Mouse (Mus musculus): Measurements from ENCODE around the gene Gclm. TPM values are rescaled to one million over a fixed set of nuclear protein-coding genes. Genes with fewer than 3 reads are reported as not detected.
A peak's percentile ranks its signal among the peaks of the same experiment; 100 is the strongest.
"Not testable (repeated sequence)": the region's sequence is repeated elsewhere in the genome, so short reads cannot be mapped to it uniquely, and the experiment has no call there.

Gclm gene
- total RNA-seq, 2 experiments from 2014 or later: 47.0 to 51.4 TPM

DNA sequence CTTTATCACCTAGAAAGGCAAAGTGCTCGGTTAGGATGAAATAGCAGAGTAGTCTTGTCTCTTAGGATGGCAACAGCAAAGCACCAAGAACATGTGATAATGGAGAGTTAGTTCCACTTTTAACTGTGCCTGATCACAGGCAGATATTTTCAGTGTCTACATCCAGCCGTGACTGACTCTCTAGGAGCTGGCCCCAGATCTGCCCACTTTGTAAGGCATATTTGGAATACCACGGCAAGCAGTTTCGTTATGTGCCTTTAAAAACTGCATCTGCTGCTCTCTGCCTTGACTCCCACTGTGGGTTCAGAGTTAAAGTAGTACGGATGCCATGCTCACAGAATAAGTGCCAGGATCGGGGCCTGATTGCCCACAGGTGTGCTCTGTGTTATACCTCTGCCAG is 18.4 kb upstream of the Gclm start:
- intact Hi-C loops (cut with DNase I); DNase-seq (ENCODE audit: low spot score): not testable (repeated sequence)

DNA sequence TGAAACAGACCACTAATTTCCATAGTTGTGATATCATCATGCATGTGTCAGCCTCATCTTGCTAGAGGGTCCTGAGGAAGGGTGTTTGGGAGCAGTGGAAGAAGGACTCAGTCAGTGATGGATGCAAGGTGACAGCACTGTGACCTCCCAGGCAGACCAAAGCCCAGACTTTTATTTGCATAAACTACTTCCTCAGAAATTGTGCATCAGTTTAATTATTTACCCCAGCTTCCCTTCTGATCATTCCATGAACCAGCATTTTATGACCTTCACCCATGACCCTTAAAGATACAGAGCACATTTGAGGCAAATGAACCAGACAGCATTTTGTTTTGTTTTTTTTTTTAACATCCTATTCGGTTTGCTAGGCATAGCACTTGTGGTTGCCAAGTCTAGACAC is 9.6 kb upstream of the Gclm start:
- DNase-seq (ENCODE audit: low spot score): no peak
- intact Hi-C loops (cut with DNase I): no loop called here

DNA sequence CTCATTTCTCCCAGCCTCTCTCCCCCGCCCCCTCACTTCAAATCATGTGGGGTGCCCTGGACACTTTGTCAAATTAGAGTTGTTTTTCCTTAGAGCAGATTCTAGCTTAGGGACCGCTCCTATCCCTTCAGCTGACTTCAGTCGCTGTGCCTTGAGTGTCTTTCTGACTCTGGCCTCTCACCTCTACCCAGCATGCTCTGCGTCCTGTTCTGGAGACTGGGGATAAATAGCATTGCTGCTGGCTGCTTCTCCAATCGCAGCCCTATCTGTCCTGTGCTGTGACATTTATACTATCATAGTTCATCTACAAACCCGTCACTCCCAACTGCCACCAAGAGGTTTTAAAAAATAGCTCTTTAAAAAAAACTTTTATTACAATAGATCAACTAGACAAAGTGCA is 2.5 kb upstream of the Gclm start:
- DNase-seq (ENCODE audit: low spot score): no peak
- intact Hi-C loops (cut with DNase I): loop anchor here (10.0 kb wide), 1 partner anchor 358 kb away; no protein-coding TSS in a partner anchor

DNA sequence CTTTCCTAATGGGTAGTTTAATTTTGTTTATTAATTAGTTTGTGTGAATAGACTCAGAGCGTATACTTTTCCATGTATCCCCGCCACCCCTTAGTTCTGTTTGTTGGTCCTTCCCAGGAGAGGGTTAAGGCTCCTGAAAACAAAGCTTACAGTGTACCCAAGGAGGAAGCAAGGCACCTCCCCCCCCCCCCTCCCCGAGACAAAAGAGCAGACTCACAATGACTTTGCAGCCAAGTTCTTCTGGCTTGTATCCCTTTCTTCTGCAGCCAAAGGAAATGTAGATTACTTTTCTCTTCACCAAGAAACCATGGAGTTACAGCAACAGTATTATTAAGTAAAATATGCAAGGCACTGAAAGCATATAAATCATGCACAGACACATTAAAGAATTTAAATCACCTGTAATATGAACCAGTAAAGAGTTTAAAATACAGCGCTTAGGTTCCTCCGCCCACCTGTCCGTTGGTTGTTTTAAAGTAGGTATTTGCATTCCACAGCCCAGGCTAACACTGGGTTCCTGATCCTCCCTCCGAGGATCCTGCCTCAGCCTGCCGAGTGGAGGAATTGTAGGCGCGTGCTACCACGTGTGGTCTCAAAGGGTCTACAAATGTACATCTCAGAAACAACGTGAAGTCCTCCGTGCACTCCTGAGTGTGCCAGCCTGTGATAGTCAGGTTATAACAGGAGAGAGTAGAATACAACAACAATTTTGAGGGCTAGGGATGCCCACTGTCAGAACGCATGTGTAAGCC is 1.8 kb upstream of the Gclm start:
- DNase-seq (ENCODE audit: low spot score): no peak
- intact Hi-C loops (cut with DNase I): loop anchor here (10.0 kb wide), 1 partner anchor 359 kb away; no protein-coding TSS in a partner anchor

DNA sequence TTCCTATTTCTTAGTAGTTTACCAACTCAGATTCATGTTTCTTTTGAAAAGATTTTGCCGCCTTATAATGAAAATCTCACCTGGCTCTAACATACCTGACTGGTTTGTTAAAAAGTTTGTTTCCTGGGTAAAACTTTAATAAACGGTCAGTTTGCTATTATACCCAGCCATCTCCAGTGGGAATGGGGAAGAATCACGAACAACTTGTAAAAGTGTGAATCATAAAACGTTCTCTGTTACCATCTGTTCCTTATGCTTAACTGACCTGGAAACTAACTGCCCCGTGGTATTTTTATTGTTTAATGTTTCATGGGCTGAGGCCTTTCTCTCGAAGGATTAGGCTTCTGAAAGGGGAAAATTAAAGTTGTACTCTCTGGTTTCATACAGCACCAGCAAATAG is 598 bp upstream of the Gclm start:
- intact Hi-C loops (cut with DNase I): loop anchor here (10.0 kb wide), 1 partner anchor 360 kb away; no protein-coding TSS in a partner anchor

DNA sequence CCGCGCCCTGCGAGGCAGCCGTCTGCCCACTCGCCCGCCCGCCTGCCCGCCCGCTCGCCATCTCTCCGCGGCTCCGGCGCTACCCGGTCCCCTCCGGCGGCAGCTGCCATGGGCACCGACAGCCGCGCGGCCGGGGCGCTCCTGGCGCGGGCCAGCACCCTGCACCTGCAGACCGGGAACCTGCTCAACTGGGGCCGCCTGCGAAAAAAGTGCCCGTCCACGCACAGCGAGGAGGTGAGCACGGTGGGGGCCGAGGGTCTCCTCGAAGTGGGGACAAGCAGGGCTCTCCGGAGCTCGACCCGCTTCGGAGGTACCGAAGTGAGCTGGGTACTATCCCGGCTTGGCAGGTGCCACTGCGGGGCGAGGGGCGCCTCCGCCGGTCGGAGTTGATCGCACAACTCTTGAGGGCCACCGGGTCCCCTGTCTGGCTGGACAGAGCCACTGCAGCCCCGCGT is 548 bp downstream of the Gclm start:
- DNase-seq (ENCODE audit: low spot score): peak; percentile 29
- intact Hi-C loops (cut with DNase I): loop anchor here (2.0 to 10.0 kb wide), 3 partner anchors 15 to 361 kb away; no protein-coding TSS in a partner anchor

More for the DNA sequence above, 598 bp upstream of the Gclm start:
- DNase-seq (ENCODE audit: low spot score): no peak

DNA sequence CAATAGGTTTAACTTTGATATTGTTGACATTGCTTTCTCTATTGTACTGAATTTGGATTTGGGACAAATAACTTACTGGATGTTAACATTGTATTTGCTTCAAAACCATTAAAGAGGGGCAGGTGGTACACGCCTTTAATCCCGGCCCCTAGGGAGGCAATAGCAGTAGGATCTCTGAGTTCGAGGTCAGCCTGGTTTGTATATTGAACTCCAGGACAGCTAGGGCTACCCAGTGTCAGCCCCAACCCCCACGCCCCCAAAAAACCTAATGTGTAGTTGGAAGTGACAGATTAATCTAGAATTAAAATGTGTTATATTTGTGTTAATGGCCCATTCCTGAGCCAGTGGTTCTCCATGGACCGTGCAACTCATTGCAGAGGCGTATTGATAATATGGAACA is 1.0 kb downstream of the Gclm start:
- DNase-seq (ENCODE audit: low spot score): no peak
- intact Hi-C loops (cut with DNase I): loop anchor here (2.0 to 10.0 kb wide), 3 partner anchors 14 to 362 kb away; no protein-coding TSS in a partner anchor

DNA sequence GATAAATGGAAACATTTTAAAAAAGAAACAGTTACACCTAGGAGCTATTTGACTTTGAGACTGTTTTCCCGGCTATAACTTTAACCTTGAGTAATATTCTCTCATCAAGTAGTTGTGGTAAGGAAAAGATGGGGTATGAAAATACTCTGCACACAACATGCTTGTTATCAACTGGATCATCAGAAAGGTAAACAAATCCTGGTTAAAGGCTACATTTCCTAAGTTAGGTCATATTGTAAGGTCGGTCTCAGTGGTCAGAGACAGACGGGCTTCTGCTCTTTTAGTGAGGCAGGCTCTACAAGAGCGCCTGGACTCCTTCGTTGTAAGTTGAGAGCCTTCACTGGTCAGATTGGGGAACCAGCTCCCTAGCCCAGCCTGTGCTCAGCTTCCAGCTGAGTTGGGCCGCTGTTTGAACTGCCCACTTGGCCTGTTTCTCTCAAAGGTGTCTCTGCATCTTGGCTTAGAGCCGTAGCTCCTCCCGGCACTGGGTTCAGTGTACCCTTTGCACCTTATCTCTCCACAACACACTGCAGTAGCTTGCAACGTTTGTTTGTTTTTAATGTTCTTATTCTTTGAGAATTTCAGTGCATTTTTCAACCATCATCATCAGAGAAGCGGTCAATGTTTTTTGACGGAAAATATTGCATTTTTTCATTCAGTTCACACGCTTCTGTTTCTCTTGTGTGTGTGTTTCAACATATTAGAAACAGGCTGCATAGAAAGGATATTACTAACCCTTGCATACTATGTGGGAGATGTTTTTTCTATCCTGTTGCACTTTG is 1.8 kb downstream of the Gclm start:
- no peak for DNase-seq (ENCODE audit: low spot score)
- intact Hi-C loops (cut with DNase I): loop anchor here (2.0 to 10.0 kb wide), 3 partner anchors 14 to 362 kb away; no protein-coding TSS in a partner anchor

DNA sequence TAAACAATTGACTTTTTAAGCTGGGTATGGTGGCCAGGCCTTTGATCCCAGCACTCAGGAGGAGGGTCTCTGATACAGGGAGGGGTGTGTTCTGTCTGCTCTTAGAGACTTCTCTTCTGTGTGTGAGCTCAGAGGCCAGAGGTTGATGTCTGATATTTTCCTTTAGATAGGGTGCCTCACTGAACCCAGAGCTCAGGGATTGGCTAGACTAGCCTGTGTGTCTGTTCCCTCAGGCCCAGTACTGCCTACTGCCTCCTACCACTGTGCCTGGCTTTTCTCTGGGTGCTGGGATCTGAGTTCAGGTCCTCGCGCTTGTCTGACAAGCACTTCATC is 2.4 kb downstream of the Gclm start:
- intact Hi-C loops (cut with DNase I): loop anchor here (2.0 to 10.0 kb wide), 3 partner anchors 13 to 363 kb away; no protein-coding TSS in a partner anchor
- DNase-seq (ENCODE audit: low spot score): no peak

DNA sequence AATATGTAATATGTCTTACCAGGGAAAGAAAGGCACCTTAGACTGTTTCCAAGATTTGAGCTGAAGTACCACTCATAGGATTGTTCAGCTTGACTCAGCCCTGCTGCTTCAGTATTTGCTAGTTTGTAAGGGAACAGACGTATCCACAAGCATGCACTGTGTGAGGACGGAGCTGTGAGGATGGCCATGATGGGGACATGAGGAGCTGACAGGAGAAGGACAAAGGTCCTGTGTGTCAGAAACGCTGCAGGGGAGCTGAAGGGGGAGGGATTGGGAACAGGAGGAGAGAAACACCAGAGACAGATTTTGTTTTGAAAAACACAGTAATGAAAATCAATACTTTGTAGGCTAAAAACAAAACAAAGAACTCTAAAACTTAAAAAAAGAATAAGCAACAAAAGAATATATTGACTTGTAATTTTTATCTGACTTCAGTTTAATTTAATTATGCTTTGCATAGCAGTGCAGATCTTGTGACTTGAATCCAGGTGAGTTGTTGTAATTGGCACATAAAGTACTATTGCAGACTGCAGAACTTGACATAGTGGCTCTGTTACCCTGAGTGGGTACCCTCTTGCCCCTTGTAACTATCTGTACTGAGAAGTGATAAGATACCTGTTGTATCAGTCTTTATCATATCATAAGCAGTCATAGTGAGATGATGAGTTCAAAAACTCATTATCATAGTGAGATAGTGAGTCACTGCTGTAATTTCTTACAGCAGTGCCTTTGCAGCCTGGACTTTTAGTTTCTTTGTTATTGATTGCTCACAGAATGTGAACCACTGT is 7.3 kb downstream of the Gclm start:
- no peak for DNase-seq (ENCODE audit: low spot score)
- intact Hi-C loops (cut with DNase I): no loop called here

DNA sequence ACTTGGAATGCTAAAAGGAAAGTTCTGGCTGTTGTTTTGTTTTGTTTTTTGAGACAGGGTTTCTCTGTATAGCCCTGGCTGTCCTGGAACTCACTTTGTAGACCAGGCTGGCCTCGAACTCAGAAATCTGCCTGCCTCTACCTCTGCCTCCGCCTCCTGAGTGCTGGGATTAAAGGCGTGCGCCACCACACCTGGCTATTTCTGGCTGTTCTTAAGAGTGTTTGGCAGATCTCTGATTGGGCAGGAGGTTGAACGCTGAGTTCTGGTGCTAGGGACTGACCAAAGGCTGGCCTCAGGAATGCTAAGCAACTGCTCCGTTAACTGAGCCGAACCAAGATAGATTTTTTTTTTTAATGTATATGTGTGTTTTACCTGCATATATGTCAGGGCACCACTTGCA is 8.7 kb downstream of the Gclm start:
- intact Hi-C loops (cut with DNase I); DNase-seq (ENCODE audit: low spot score): not testable (repeated sequence)

DNA sequence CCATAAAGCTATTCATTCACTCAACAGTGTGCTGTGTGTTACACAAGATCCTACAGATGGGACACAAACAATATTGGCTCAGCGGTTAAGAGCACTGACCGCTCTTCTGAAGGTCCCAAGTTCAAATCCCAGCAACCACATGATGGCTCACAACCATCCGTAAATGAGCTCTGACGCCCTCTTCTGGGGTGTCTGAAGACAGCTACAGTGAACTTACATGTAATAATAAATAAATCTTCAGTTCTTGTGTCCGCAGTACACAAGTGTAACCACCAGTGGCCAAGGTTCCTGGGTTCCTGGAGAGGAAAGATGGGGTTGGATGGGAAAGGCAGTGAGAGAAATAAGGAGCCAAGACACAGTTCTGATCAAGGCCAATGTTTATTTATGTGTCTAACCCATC is 24.6 kb downstream of the Gclm start:
- no peak for DNase-seq (ENCODE audit: low spot score)
- intact Hi-C loops (cut with DNase I): no loop called here

DNA sequence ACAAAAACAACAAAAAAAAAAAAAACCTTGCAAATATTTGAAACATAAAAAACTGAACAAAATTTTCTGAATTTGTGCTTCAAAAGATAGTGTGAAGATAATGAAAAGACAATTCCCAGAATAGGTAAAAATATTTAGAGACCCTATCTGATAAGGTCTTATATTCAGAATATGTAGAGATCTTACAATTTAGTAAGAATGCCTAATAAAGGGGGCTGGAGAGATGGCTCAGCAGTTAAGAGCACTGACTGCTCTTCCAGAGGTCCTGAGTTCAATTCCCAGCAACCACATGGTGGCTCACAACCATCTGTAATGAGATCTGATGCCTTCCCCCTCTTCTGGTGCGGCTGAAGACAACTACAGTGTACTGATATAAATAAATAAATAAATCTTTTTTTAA is 27.2 kb downstream of the Gclm start:
- intact Hi-C loops (cut with DNase I): loop anchor here (2.0 kb wide), 1 partner anchor 26 kb away; no protein-coding TSS in a partner anchor
- not testable (repeated sequence) for DNase-seq (ENCODE audit: low spot score)

DNA sequence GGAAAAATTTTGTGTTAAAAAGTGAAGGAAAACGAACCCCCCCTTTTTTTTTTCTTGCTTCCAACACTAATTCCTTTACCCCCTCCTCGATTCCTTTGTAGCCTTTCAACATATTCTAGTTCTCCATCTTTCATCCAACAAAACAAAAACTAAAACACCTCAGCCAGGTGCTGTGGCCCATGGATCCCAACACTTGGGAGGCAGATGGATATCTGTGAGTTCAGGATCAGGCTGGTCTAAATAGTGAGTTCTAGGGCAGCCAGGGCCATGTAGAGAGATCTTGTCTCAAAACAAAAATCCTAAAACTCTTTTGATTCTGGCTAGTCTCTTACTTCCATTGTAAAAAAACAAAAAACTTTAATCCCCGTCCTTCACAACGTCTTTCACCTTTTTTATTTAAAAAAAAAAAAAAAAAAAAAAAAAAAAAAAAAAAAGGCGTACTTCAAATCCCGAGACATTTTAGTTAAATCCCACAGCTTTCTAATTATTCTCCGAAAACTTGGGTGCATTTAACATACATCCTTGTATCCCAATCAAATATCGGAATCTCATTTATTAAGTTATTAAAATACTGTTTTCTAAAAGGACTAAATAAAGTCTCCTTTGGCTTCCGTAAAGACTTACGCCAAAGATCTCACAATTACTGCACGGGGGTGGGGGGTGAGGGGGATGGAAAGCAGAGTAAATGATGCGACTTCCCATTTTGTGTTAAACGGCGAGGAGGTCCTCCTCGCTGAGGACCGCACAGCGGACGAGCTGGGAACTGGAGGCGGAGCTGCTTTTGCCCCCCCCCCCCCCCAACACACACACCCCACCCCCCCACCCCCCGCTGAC is 28.3 kb downstream of the Gclm start:
- no peak for DNase-seq (ENCODE audit: low spot score)
- intact Hi-C loops (cut with DNase I): loop anchor here (2.0 kb wide), 2 partner anchors 15 to 27 kb away; no protein-coding TSS in a partner anchor

DNA sequence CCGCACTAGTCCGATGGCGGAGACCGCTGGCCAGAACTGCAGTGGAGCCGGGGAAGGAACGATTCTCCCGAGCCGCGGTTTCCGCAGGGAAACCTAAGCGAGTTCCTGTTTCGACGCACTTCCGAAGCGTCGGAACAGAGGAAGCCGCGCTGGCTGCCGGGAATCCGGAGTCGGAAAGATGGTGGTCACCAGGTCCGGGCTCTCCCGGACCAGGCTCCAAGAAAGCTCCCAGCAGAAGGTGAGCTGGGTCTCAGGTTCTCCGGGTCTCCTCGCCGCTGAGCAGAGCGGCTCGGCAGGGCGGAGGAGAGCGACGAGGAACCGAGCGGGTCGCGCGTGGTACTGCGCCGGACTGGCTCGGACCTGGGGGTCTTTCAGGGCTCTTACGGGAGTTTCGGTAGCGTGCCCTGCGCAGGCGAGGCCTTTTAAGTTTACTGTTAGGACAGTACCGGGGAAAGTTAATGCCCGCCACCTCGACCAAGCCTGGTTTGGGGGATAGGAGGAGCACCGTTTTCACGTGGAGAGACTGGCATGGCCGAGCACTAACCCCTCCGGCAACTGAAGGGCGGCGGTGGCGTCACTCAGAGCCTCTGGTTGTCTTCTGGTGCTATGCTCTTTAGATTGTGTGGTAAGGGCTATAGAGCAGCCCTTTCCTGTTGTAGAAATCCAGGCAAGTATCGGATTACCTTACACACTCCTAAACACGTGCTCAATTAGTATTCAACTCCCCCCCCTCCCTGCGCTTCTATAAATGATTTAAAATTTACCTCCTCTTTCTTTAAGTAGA is 29.1 kb downstream of the Gclm start, which contains the start of gene Dnttip2:
Dnttip2 (plus strand) TSS at position 148 of the 784 bp plus-strand sequence.
- intact Hi-C loops (cut with DNase I): loop anchor here (2.0 kb wide), 1 partner anchor 14 kb away; no protein-coding TSS in a partner anchor
- DNase-seq (ENCODE audit: low spot score): peak; percentile 85

DNA sequence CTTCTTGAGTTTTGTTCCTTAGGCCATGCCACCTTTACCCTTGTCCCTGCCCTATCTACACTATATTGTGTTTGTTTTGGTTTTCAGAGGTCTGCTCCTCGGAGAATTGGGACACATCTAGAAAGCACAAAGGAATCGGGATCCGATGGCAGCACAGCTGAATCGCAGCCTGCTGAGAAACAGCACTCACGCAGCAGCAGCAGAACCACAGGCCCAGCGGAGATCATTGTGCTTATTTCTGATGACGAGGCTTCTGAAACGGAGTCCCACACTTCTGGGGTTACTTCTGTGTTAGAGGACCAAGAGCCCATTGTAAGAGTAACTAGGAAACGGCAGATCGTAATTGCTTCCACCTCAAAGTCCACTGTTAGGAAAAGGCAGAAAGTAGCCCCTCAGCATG is 29.8 kb downstream of the Gclm start:
- intact Hi-C loops (cut with DNase I): loop anchor here (2.0 kb wide), 1 partner anchor 14 kb away; no protein-coding TSS in a partner anchor
- DNase-seq (ENCODE audit: low spot score): no peak

DNA sequence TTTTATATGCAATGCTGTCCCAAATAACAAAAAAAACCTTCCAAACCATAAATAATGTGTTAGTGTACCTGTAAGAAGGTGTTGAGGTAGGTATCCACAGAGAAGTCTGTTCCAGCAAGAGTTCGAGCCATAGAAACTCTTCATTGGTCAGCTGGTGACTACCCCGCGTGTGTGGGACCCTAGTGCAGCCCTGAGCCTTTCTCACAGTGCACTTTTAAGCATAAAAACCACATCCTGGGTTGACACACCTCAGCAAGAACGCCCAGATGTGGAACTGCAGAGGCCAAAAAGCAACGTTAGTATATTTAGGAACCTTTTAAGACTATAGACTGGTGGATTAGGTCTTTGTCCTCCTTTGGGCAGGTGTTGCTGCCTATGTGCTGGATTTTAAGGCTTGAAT is 41.8 kb downstream of the Gclm start:
- intact Hi-C loops (cut with DNase I): no loop called here
- no peak for DNase-seq (ENCODE audit: low spot score)

DNA sequence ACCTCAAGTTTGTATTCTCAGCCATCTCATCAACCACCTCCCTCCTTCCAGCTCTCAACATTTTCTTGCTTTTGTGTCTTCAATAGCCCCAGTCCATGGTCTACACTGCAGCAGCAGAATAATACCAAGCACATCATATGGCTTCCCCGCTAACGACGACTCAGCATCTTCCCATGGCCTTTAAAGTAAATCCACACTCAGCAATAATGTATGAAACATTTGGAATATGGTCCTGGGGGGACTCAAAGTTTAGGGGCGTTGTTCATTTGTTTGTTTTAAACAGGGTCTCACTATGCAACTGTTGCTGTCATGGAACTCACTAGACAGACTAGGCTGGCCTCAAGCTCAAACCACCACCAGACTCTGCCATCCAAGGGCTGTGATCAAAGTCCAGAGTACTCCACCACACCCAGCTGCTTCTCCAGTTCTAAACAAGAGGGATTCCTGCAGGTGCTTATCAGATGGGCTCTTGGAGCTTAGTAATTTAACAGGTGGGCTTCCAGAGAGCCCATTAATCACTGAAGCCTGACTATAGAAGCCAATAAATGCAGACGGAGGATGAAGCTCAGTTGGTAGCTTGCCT is 43.3 kb downstream of the Gclm start:
- intact Hi-C loops (cut with DNase I): loop anchor here (2.0 kb wide), 1 partner anchor 14 kb away; the partner anchor contains the start of gene Dnttip2
- DNase-seq (ENCODE audit: low spot score): no peak
